Mouse (Mus musculus) hematopoietic stem cell, adult 5-6 weeks (primary cell): ENCODE data around the gene Mrpl20. TPM values are rescaled to one million over a fixed set of nuclear protein-coding genes. Genes with fewer than 3 reads are reported as not detected.
A peak's percentile ranks its signal among the peaks of the same experiment; 100 is the strongest.

Experiments used
- ATAC-seq, 2 experiments: fragments of 125-278 bp in 1 of 2; replicated peaks in 1 of 2; 2 replicates each; pipeline ENCODE4 v1.8.0; 2016 to 2017; ENCODE audit warnings: inconsistent platforms in 2 of 2, mild to moderate bottlenecking in 2 of 2, moderate number of reproducible peaks in 2 of 2, low read depth in 1 of 2, moderate TSS enrichment in 1 of 2; ENCODE audit not compliant: low FRiP score in 2 of 2, poor library complexity in 2 of 2, severe bottlenecking in 2 of 2, insufficient read depth in 1 of 2, low TSS enrichment in 1 of 2
- total RNA-seq: library from RNA; stranded (forward); fragments of 172-1452, 232-1000 nt; gene quantifications from 2 replicates; pipeline ENCODE4 v1.2.3, GENCODE M21; 2017

Gene Mrpl20
- total RNA-seq, 1 experiment from 2014 or later = 47.9 TPM

DNA sequence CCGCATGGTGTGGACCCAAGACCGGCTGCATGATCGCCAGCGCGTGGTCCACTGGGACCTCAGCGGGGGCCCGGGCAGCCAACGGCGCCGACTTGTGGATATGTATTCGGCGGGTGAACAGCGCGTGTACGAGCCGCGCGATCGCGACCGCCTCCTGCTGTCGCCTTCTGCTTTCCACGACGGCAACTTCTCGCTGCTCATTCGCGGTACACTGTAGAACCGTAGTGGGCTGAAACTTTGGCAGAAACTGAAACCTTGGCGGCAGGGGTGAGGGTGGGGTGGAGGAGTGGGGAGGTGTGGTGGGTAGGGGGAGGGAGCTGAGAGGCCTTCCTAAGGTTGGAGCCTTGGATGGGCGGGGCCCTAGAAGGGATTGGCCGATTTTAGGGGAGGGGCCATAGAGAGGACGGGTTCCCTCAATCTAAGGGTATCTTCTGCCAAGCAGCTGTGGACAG is 38.4 kb downstream of the Mrpl20 start:
- ATAC-seq = peak; percentile 63 to 68

DNA sequence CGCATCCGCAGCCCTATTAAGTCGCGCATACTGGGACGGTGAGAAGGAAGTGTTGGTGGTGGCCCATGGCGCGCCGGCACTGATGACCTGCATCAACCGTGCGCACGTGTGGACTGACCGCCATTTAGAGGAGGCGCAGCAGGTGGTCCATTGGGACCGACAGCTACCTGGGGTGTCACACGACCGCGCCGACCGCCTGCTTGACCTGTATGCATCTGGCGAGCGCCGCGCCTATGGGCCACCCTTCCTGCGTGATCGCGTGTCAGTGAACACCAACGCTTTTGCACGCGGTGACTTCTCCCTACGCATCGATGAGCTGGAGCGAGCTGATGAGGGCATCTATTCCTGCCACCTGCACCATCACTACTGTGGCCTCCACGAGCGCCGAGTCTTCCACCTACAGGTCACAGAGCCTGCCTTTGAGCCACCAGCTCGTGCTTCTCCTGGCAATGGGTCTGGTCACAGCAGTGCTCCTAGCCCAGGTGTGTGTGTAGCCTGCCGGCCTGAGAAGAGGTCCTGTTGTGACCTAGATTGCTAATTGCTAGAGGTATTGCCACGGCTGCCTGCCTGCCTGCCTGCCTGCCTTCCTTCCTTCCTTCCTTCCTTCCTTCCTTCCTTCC is 39.1 kb downstream of the Mrpl20 start:
- no peak for ATAC-seq

DNA sequence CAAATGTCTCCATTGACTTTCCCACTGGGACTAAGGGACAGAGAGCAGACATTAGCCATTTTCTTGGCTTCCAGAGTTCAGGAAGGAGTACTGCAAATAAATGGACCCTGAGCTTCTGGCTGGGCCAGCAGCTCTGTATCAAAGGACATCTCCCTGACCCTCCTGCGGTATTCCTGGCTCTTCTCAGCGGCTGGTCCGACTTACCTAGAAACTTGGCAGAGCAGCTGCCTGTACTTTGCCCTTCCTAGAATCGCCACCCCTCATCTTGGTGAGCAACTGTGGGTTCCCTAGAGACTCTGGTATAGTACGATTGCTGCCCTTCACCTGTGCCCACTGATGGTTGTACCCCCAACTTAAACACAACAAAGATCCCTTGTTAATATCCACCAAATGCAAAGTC is 40.6 kb downstream of the Mrpl20 start:
- no peak for ATAC-seq

DNA sequence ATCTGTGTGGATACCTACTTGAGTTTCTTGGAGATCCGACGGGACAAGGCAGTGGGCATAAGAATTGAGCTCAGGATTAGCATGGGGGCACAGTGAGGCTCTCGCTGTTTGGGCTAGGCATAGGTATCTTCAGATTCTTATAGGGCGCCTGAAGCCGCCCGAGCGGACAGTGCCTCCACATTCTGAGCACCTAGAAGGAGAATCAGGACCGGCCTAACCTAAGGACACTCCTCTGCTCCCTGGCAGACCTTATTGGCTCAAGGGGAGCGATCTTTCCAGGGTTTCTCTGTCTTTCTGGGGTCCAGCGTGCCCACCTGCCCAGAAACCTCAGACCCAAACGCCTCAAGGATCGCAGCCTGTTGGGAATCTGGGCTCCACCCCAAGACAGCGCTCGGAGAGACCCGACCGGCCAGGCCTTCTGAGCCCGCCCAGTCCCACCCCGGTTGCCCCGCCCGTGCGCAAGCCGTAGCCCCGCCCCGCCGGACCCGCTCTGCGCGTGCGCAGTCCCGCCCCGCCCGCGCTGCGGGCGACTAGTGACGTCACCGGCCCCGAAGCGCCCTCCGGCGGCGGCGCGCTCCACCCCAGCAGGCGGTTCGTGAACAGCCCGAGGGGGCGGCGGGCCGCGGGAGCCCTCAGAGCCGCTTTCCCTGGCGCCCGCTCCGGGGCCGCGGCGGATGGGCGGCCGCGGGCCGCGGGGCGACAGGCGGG is 44.3 kb downstream of the Mrpl20 start, which contains the start of gene Dvl1:
Gene Dvl1, plus strand, starts transcription at position 532 of the 708 bp plus-strand sequence.
- peak; percentile 68 to 72 for ATAC-seq

DNA sequence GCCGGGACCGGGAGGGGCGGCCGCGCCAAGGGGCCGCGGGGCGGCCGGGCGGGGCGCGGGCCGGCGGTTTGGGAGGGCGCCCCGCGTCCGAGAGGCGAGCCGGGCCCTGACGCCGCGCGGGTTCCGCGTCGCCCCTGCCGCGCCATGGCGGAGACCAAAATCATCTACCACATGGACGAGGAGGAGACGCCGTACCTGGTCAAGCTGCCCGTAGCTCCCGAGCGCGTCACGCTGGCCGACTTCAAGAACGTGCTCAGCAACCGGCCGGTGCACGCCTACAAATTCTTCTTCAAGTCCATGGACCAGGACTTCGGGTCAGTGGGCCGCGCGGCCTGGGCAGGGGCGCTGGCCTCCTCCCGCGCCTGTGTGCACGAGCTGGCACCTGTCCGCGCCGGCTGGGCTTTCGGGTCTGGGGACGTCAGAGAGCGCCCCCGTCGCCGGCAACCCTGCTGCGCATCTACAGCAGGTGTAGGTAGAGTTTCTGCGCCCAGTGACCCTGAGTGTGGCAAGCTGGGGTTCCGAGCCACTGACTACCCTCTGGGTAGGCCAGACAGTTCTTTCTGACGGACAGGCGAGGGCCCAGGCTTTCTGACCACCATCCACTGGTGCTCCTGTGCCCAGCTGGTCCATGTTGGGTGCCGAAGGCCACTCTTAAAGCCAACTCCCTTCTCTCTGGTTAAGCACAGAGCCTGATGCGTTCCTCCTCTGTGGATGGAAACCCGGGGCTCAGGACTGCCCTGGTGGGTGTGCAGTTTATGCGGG is 45.1 kb downstream of the Mrpl20 start:
- ATAC-seq = no peak

DNA sequence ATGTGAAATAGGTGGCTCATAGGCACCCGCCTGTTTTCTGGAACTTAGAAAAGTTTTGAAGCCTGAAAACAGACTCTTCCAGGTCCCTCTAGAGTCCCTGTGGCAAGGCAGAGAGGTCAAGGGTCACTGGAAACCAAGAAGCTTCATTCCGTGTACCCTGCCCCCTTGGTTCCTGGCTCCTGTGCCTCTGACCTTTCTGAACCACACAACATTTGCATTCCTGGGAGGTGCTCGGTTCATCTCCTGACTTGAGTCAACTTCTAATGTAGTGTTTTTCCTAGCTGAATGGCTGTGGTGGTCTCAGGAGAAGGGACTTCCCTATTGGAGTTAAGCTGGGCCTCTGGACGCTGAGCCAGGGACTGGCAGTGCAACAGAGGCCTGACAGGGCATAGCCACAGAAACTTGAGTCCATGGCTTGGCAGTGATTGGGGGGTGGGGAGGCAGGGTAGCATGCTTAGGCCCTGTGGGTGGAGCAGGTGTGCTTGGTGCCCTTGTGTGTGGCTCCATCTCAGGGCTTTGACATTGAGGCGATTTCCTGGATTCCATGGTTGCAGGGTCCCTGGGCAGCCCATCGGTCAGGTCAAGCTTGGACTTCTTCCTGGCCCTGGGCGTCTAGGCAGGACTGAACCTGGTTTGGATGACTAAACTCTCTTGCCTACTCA is 45.9 kb downstream of the Mrpl20 start:
- ATAC-seq = no peak

DNA sequence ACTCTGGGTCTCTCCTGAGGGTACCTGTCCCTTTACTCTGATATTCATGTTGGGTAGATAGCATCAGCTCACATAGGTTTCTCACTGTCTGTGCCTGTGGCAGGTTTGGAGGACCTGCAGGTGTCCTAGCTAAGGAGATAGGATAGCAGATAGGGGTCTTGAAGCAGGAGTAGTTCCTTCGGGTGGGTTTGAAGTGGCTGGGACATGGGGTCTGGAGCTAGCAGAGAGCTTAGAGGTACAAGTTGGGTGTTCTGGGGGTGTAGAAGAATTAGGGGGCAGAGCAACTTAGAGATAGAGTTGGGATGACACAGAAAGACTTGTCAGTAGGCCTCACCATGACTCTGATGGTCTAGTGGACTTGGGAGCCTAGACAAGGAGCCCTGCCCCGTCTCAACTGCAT is 46.7 kb downstream of the Mrpl20 start:
- ATAC-seq = no peak

DNA sequence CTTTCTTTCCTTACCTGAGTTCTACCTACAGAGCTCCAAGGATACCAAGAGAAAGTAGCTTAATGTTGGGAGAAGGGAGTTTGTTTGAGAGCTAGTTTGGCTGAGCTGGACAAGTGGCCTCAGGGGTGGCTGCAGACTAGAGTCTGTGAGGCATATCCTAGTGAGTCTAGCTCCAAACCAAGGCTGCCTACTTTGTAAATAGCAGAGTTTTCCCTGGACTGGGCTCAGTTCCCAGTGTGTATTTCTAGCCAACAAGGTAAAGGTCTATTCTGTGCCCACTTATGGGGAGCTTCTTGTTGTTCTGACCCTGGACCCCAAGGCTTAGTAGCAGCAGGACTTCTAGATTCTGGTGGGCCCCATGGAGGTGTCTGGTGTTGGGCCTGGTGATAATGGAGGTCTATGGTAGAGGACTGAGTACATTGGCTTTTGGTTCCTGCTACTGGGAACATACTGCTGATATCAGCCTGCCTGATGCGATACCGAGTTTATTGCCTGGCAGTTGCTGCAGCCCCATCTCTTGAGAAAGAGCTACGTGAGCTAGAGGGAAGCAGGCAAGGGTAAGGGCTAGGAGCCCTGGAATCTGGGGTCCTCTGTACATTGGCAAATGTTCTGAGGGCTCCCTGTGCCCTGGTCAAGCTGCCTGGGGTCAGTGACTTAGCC is 47.2 kb downstream of the Mrpl20 start:
- no peak for ATAC-seq

DNA sequence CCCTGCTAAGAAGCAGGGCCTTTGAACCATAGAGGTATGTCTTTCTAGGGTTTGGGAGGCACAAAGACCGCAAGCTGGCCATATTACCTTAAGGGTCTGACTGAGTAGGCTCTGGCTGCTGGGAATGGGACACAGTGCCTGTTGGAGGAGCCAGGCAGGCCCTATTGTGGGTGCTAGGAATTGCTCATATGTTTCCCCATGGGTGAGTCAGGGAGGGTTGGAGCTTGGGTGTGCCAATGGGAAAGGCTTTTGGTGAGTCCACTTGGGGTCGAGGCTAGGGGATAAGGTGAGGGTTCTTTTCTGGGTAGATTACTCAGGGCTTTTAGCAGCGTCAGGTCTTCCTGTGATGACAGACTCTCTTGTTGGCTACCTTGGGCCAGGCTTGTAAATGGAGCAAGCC is 48.7 kb downstream of the Mrpl20 start:
- no peak for ATAC-seq

DNA sequence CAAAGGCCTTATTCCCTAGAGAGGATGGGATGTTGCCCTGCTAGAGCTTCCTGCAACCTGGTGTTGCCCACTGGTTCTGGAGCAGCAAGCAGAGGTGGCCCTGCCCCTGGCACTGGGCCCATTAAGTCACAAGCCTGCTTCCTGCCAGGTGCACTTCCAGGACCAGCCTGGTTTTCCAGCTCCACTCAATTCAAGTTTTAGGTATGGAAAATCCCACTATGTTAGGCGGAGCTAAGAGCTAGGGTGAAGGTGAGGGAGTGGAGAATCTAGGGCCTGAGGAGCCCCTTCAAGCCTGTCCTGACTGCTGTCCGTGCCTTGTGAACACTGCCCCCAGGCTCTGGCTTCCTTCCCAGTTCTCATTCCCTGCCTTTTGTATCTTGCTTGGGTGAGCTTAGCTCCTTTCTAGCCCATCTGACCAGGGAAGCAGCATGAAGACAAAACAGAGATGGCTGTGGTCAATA is 49.3 kb downstream of the Mrpl20 start:
- ATAC-seq = no peak

DNA sequence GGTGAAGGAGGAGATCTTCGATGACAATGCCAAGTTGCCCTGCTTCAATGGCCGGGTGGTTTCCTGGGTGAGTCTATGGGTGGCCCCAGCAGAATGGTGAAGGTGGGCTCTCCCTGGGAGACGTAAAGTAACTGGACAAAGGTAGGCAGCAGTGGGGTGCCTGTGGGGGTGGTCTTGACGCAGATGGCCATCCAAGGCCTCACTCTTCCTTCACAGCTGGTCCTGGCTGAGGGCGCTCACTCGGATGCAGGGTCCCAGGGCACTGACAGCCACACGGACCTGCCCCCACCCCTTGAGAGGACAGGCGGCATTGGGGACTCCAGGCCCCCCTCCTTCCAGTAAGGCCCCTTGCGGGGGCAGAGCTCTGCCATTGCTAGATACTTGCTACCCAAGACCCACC is 50.7 kb downstream of the Mrpl20 start:
- ATAC-seq = no peak

DNA sequence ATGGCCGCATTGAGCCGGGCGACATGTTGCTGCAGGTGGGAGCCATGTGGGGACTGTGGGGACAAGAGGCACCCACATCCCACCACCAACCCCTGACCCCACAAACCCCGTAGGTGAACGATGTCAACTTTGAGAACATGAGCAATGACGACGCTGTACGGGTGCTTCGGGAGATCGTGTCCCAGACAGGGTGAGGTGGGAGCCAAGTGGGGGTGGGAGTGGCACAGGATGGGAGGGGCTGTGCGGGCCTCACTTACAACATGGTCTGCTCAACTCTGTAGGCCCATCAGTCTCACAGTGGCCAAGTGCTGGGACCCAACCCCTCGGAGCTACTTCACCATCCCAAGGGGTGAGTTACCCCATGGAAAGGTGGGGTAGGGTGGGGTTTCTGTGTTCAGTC is 52.3 kb downstream of the Mrpl20 start:
- ATAC-seq = no peak

DNA sequence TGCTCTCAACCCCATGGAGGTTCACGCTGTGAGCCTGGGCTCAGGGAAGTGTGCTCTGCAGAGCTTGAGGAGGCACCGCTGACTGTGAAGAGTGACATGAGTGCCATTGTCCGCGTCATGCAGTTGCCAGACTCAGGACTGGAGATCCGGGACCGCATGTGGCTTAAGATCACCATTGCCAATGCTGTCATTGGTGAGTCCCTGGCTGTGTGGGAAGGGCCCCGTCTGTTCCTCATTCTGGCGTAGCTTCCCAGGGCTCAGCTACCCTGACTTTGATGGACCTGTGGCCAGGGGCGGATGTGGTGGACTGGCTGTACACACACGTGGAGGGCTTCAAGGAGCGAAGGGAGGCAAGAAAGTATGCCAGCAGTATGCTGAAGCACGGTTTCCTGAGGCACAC is 53.4 kb downstream of the Mrpl20 start:
- ATAC-seq = 0 out of 4 replicates have a peak, but pooled peaks of 1 of the 2 experiments have one; percentile 11

DNA sequence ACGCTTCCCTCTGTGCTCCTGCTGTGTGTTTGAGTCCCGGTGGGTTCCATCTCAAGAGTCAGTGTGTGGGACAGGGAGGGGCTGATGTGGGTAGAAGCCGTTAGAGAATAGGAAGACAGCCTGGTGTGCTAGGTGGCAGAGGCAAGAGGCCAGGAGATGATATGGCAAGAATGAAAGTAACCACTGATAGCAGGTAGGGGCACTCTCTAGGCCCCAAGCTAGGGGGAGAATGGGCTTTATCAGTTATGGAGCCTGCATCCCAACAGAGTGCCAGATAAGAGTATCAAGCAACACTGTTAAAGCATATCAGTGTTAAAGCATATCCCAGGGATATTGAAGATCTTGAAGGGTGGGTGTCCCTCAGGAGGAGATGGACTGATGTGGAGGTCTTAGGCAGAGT is 54.2 kb downstream of the Mrpl20 start:
- ATAC-seq = no peak

DNA sequence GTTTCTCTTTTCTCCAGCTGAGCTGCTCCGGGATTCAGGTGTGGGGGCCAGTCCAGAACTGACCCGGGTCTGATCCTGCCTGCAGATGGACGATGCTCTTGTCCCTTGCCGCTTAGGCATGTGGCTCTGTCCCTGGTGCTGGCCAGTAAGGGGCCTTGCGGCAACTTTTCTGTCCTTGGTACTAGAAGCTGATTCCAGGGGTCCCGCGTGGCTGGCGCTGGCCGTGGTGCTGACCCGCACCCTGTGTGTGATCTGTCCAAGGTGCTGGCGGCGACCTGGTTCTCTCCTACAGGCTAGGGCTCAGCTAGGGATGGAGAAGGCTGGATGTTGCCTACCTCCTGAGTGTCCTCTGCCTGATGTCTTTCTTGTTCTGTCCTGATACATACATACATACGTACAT is 56.6 kb downstream of the Mrpl20 start:
- peak; percentile 31 to 37; a peak in 1 of 4 replicates for ATAC-seq
